Mouse (Mus musculus) thymus, adult 18-20 months (tissue): ENCODE data around the gene Gng2.
"Not testable (repeated sequence)": the region's sequence is repeated elsewhere in the genome, so short reads cannot be mapped to it uniquely, and the experiment has no call there.

Experiments used
- DNase-seq, 2 experiments: peaks; one replicate each; pipeline ENCODE4 v3.0.0; 2022; ENCODE audit warnings: mixed read lengths in 2 of 2

The Gng2 gene

GRCm38 (mm10) chr14:19935084-19935483, 42.3 kb downstream of the Gng2 start:
- DNase-seq = no peak

DNA sequence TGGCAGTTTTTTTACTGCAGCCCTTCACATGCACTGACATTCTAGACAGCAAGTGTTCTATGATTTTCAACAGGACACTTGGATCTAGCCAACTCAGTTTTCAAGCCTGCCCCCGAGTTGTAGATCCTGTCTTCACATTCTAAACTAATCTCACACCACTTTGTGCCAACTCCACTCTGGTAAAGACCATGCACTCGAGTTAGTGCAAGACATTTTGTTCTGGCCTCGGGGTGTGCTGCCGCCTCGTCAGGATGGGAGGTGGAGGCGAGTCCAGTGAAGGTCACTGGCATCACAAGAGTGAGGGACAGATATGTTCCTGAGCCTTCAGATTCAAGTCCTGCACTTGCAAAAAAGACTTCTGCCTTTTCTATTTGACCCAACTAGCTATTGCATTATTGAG, 44.1 kb downstream of the Gng2 start:
- no peak for DNase-seq

DNA sequence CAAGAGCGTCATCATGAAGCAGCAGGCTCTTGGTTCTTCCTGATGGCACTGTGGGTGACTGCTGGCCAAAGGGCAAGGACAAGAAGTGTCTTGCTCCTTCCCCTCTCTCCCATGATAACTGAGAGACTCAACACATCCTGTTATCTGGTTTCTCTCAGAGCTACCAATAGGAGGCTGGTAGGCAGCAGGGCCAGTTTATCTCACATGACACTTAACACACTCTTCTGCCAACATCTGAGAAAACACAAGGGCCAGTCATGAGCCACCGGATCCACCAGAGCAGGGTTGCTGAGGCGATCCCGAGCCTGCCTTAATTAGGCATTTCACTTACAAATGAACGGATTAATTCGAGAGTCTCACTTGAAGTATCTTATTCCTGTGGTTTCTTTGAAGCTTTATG, 49.5 kb downstream of the Gng2 start:
- no peak for DNase-seq

GRCm38 (mm10) chr14:19927156-19927555, 50.3 kb downstream of the Gng2 start:
- no peak for DNase-seq

DNA sequence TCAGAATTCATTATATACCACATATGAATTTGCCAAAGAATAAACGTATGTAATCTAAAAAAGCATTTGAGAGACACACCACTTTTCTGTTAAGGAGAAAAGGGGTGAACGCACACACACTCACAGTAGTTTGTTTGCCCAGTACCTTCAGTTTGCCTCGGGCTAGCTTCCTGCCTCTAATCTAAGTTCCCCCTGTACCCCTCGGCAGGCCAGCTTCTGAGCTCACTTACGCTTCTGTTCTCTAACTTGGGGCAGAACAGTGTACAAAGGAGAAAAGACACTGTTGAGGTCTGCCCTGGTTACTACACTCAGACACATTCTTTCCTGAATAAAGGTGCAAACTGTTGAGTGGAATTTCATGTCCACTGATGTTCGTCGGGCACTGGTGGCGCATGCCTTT, 51.1 kb downstream of the Gng2 start:
- DNase-seq = no peak

GRCm38 (mm10) chr14:19925157-19925556, 52.3 kb downstream of the Gng2 start:
- DNase-seq = no peak

GRCm38 (mm10) chr14:19924086-19924485, 53.3 kb downstream of the Gng2 start:
- no peak for DNase-seq

GRCm38 (mm10) chr14:19920254-19920691, 57.2 kb downstream of the Gng2 start:
- no peak for DNase-seq

DNA sequence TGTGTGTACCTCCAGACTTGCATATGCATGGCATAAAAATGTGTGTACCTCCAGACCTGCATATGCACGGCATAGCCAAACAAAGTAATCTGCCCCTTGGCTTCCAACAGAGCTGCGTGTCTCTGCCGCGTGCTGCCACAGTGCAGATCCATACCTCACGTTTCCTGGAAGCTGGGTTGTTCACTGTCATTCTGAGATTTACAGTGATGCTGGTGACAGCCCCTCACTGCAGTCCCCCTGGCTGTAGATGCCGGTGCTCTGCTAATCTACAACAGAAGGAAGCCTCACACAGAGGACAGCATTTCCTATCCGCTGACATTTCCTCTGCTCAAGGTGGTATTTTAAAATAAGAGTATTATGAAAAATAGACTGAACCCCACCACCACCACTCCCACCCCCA, 57.6 kb downstream of the Gng2 start:
- no peak for DNase-seq

DNA sequence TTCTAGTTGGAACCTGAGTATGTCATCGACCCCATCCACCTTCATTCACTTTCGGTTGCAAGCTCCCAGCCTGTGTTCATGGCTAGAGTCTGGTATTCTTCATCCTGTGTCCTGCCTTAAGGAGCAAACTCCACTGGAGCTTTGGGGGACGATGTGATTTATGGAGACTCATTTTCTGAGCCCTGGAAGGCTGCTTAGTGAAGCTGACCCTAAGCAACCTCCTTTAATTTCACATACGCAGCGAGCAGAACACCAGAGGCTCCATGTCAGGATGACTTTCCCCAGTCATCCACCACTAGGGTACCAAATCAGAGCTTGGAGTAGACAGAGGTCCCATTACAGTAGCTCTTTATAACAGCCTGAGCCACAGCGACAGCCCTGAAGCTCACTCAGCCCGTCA, 59.9 kb downstream of the Gng2 start:
- no peak for DNase-seq

DNA sequence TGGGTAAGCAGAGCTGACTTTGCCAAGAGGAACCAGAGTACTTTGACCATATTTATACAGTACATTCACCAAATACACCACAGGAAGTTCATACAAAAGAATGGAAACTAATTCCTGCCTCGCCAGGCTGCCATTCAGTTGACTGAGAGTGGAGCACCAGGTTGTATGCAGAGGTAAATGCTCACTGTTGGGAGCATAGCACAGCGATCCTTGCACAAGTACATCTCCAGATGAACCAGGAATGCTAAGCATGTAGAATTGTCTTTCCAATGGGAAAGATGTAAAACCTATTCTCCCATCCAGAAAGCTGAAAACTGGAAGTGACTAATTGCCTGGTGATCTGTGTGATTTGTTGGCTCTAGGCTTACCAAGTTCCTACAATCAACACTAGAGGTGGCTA, 61.1 kb downstream of the Gng2 start:
- DNase-seq = no peak

GRCm38 (mm10) chr14:19912891-19913290, 64.5 kb downstream of the Gng2 start:
- no peak for DNase-seq

DNA sequence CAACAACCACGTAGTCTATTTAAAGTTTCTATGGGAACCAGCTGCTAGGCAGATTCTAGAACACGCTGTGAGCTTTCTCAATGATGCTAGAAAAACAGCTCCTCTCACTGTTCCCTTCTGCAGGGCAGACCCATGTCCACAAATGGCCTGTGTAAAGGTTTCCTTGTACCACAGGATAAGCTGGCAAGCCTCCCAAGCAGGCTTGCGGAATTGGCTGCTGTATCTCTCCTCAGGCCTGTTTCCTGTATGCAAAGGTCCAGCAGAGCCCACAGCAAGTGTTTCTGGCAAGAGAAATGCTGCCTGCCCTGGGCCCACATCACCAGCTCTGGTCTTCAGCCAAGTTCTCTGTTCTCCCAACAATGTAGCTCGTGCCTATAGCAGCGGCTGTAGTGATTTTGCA, 71.8 kb downstream of the Gng2 start:
- no peak for DNase-seq

- no peak for DNase-seq
Measured at GRCm38 (mm10) chr14:19904821-19905220, 72.6 kb downstream of the Gng2 start.

- no peak for DNase-seq
Measured at GRCm38 (mm10) chr14:19904031-19904430, 73.4 kb downstream of the Gng2 start.

GRCm38 (mm10) chr14:19900492-19900891, 76.9 kb downstream of the Gng2 start:
- no peak for DNase-seq

GRCm38 (mm10) chr14:19887569-19887968, 89.9 kb downstream of the Gng2 start:
- no peak for DNase-seq

DNA sequence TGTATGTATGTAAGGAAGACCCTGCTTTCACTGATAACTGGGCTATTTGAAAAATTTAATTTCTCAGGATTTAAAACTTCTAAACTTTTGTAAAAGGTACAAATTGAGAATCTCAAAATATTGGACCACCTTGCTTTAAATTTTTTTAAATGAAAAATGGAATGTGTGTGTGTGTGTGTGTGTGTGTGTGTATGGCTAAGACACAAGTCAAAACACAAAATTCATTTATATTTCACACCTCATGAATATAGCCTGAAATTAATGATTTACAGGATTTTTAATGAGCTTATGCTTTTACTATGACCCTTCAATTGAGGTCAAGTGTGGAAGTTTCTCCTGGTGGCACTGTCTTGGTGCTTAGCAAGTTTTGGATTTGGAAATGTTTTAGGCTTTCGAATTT, 93.0 kb downstream of the Gng2 start:
- not testable (repeated sequence) for DNase-seq

- DNase-seq = no peak
Measured at GRCm38 (mm10) chr14:19874201-19874807, 103.1 kb downstream of the Gng2 start.

GRCm38 (mm10) chr14:19867286-19867935, 110.0 kb downstream of the Gng2 start:
- no peak for DNase-seq

GRCm38 (mm10) chr14:19865121-19865520, 112.3 kb downstream of the Gng2 start:
- not testable (repeated sequence) for DNase-seq

GRCm38 (mm10) chr14:19861311-19862080, 115.9 kb downstream of the Gng2 start:
- DNase-seq = no peak

- no peak for DNase-seq
Measured at GRCm38 (mm10) chr14:19860281-19860680, 117.1 kb downstream of the Gng2 start.
